Mouse (Mus musculus) hindbrain, embryonic 11.5 days (tissue): Measurements from ENCODE around the gene Itga8. TPM values are rescaled to one million over a fixed set of nuclear protein-coding genes. Genes with fewer than 3 reads are reported as not detected.
A peak's percentile ranks its signal among the peaks of the same experiment; 100 is the strongest.

Experiments
- ATAC-seq: fragments of 200-750 bp; cut with Nextera tagmentation; 2 replicates; pipeline ENCODE4 v1.8.0; 2017; ENCODE audit warnings: mild to moderate bottlenecking, moderate TSS enrichment, moderate library complexity; ENCODE audit not compliant: low FRiP score
- DNase-seq: peaks from one replicate; pipeline ENCODE4 v3.0.0-alpha.2; 2015; ENCODE audit warnings: low spot score
- H3K27ac ChIP-seq: fragments of 300-500 bp; sonication (generic); 2 replicates; pipeline ENCODE4 v1.5.1; 2014; ENCODE audit warnings: mild to moderate bottlenecking, low read depth, low read length
- H3K27me3 ChIP-seq: fragments of 300-500 bp; sonication (generic); 2 replicates; pipeline ENCODE4 v1.6.1; 2014; ENCODE audit warnings: mild to moderate bottlenecking, low read length, moderate library complexity, mixed read lengths; ENCODE audit not compliant: control insufficient read depth, insufficient read depth
- H3K36me3 ChIP-seq: fragments of 300-500 bp; sonication (generic); 2 replicates; pipeline ENCODE4 v1.6.1; 2014; ENCODE audit warnings: mild to moderate bottlenecking, low read length, moderate library complexity, mixed read lengths; ENCODE audit not compliant: control insufficient read depth, insufficient read depth
- H3K4me1 ChIP-seq: fragments of 300-500 bp; sonication (generic); replicated peaks from 2 replicates; pipeline ENCODE4 v1.6.1; 2014; ENCODE audit warnings: low read length, mixed read lengths; ENCODE audit not compliant: control insufficient read depth, insufficient read depth
- H3K4me2 ChIP-seq: fragments of 300-500 bp; sonication (generic); replicated peaks from 2 replicates; pipeline ENCODE4 v1.6.1; 2014; ENCODE audit warnings: mild to moderate bottlenecking, low read depth, low read length
- H3K4me3 ChIP-seq: fragments of 300-500 bp; sonication (generic); 2 replicates; pipeline ENCODE4 v1.5.1; 2014; ENCODE audit warnings: low read depth, low read length
- H3K9ac ChIP-seq: fragments of 300-500 bp; sonication (generic); 2 replicates; pipeline ENCODE4 v1.6.1; 2014; ENCODE audit warnings: low read depth, low read length
- H3K9me3 ChIP-seq: fragments of 300-500 bp; sonication (generic); 2 replicates; pipeline ENCODE4 v1.6.1; 2016; ENCODE audit warnings: low read length; ENCODE audit not compliant: control insufficient read depth
- WGBS: fragments of 180-500 bp; shearing (Covaris S2); extraction: QIAGEN DNeasy Blood & Tissue Kit; methylation state at CpG from one replicate; pipeline ENCODE4 v1.1.7; 2014; 5-methylcytosine and 5-hydroxymethylcytosine counted together
- polyA plus RNA-seq: library from polyadenylated mRNA; unstranded; fragments of >200 nt; fragmentation: Nextera tagmentation; extraction: Ambion mirVana; gene quantifications from 2 replicates; pipeline ENCODE4 v1.2.1, GENCODE M21; 2014

The Itga8 gene
- polyA plus RNA-seq, 1 experiment from 2014 or later, result 3.4 TPM

DNA sequence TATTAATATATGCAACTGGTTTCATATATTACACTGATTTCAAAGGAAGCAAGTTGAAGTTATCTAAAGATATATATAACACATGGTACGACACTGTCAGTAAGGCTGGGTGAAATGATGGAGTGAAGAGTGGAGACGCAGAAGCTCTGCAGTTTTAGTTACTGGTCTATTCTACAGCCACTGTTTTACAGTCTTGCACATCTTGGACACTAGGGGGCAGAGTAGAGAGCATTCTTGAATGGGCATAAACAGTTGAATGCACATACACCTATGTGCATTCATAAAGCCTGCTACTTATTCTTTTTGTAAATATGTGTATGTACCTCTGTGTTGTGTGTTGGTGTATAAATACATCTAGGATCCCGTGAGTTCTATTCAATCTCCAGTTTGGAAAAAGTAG is 141.2 kb downstream of the Itga8 start:
- Histone ChIP-seq H3K4me1 (no peaks in the 10 kb centered on the region), H3K4me2 (no peak overlapping the region), H3K27me3 (no peaks in the 10 kb centered on the region), H3K9me3 (no peaks in the 10 kb centered on the region), H3K4me3 (no peak overlapping the region), H3K27ac (no peak overlapping the region), H3K9ac (no peak overlapping the region), H3K36me3 (no peaks in the 10 kb centered on the region)
- ATAC-seq, result no peak
- peak; percentile 38 for DNase-seq
- 82% methylated on average over 3 of the region's 3 CpGs for WGBS

DNA sequence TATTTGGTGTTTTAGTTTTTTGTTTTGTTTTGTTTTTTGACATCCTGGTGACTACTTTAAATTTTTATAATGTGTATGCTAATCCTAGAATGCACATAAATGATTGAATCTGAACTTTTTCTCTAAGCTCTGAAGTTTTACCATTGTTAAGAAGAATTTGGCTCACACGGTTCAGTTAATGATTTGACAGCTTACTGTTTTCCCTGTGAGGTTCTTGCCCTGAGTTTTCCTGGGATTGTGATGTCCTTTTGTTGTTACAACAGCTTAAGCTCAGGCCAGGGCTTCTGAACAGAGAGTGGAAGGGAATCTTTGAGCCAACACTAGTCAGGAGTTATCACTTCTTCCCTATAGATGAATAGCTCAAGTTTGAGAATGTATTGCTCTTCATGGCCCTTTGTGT is 144.7 kb downstream of the Itga8 start:
- no peak for ATAC-seq
- DNase-seq, result no peak
- Histone ChIP-seq H3K4me1 (no peaks in the 10 kb centered on the region), H3K9me3 (no peaks in the 10 kb centered on the region), H3K9ac (no peak overlapping the region), H3K27ac (no peak overlapping the region), H3K4me3 (no peak overlapping the region), H3K27me3 (no peaks in the 10 kb centered on the region), H3K36me3 (no peaks in the 10 kb centered on the region), H3K4me2 (no peak overlapping the region)
- WGBS, result 33% methylated on average over 1 of the region's 1 CpGs

DNA sequence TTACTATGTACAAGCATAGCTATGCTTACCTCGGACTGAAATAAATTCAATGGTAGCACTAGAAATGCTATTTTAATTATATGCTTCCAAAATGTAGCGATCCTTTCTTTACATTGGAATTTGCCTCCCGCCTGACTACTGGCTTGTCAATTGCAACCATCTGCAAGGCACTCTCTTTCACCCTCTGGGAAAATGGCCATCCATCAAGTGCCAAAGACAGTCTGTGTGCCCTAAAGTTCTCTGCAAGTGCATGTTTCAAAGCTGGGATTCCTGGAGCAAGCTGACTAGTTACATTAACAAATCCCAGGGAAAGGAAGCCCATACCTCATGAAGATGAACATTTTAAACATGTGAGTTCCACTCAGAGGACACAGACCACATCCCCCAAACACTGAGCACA is 145.3 kb downstream of the Itga8 start:
- Histone ChIP-seq H3K4me1 (no peaks in the 10 kb centered on the region), H3K4me3 (no peak overlapping the region), H3K36me3 (no peaks in the 10 kb centered on the region), H3K27ac (no peak overlapping the region), H3K4me2 (no peak overlapping the region), H3K9me3 (no peaks in the 10 kb centered on the region), H3K9ac (no peak overlapping the region), H3K27me3 (no peaks in the 10 kb centered on the region)
- ATAC-seq (no peak), DNase-seq (no peak)
- WGBS, result 43% methylated on average over 3 of the region's 3 CpGs

DNA sequence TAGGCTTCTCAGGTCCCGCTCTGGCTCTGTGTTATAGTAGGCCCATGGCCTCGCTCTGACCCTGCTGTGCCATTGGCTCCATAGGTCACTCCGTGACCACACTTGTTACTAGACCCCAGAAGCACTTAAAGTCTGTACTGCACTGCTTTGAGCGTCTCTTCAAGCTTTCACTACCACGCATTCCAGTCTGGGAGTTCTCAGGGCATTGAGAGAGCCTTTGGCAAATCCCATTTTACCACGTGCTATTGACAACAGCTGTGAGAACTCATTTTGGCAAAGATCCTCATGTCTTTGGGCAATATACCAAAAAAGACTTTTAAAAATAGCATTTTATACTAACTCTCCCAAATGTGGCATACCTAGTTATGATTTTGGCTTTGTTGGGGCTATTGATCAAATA is 147.0 kb downstream of the Itga8 start:
- H3K9ac ChIP-seq, result no peak overlapping the region
- 86% methylated on average over 6 of the region's 6 CpGs for WGBS
- no peak overlapping the region for H3K27ac ChIP-seq
- no peaks in the 10 kb centered on the region for H3K27me3 ChIP-seq
- DNase-seq (no peak), ATAC-seq (no peak)
- H3K9me3 ChIP-seq, result no peaks in the 10 kb centered on the region
- H3K36me3 ChIP-seq, result no peaks in the 10 kb centered on the region
- no peak overlapping the region for H3K4me2 ChIP-seq
- no peak overlapping the region for H3K4me3 ChIP-seq
- no peaks in the 10 kb centered on the region for H3K4me1 ChIP-seq

DNA sequence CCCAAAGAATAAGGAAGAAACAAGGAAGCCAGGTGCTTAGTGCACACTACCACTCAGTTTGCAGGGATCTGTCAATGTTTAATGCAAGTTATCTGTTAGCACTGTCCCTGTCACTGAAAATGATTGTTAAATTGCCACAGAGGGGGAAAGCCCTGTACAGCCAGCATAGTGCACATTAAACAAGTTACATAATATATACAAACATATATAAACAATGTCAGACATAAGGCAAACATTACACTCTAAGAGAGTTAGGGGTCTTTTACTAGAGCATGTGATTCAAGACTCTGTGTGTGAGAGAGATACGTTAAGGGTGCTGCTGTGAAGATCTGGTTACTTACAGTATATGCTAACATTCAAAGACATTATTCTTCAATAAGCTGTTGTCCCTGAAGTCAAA is 148.2 kb downstream of the Itga8 start:
- 86% methylated on average over 1 of the region's 1 CpGs for WGBS
- H3K4me2 ChIP-seq, result no peak overlapping the region
- H3K4me1 ChIP-seq, result no peaks in the 10 kb centered on the region
- ATAC-seq (no peak), DNase-seq (no peak)
- no peaks in the 10 kb centered on the region for H3K36me3 ChIP-seq
- no peaks in the 10 kb centered on the region for H3K27me3 ChIP-seq
- H3K27ac ChIP-seq, result no peak overlapping the region
- no peak overlapping the region for H3K4me3 ChIP-seq
- no peaks in the 10 kb centered on the region for H3K9me3 ChIP-seq
- no peak overlapping the region for H3K9ac ChIP-seq

DNA sequence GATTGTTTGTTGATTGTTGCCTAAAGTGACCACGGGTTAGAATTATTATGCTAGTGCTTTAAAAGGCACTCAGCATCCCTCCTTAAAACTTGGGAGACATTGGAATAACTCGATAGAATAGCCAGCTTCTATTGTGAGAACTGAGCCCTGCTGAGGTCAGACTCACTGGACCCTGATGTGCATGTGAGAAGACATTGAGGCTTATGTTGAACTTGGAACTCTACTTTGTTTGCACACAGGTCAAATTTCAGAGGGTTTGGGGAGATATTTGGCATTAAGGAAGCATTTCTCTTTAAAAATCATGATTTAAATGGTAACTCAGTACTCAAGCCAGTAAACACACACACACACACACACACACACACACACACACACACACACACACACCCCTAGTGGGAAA is 153.8 kb downstream of the Itga8 start:
- no peak overlapping the region for H3K4me2 ChIP-seq
- no peaks in the 10 kb centered on the region for H3K36me3 ChIP-seq
- no peaks in the 10 kb centered on the region for H3K9me3 ChIP-seq
- WGBS, result 78% methylated on average over 2 of the region's 2 CpGs
- H3K9ac ChIP-seq, result no peak overlapping the region
- H3K4me1 ChIP-seq, result no peaks in the 10 kb centered on the region
- H3K27ac ChIP-seq, result no peak overlapping the region
- no peak overlapping the region for H3K4me3 ChIP-seq
- ATAC-seq (no peak), DNase-seq (no peak)
- H3K27me3 ChIP-seq, result no peaks in the 10 kb centered on the region

DNA sequence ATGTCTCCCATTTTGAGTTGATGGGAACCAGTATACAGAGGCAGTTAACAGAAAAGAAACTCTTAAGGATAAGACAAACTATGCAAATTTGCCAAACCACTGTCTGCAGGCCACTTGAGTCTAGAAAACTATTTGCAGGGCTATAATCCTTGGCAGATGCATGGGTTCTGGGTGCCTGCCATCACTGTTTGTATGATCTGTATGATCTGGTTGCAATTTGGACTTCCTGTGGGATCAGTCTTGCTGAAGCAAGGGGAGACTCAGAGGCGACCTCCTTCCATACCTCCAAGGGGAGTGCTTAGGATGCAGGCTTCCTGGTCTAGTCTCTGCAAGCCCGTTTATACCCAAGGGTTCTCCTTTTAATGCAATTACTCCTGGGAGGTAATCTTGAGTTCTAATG is 155.1 kb downstream of the Itga8 start:
- no peaks in the 10 kb centered on the region for H3K27me3 ChIP-seq
- no peak overlapping the region for H3K4me2 ChIP-seq
- DNase-seq (no peak), ATAC-seq (no peak)
- H3K27ac ChIP-seq, result no peak overlapping the region
- H3K4me3 ChIP-seq, result no peak overlapping the region
- no peaks in the 10 kb centered on the region for H3K9me3 ChIP-seq
- H3K9ac ChIP-seq, result no peak overlapping the region
- WGBS, result 61% methylated on average over 2 of the region's 2 CpGs
- no peaks in the 10 kb centered on the region for H3K4me1 ChIP-seq
- no peaks in the 10 kb centered on the region for H3K36me3 ChIP-seq

DNA sequence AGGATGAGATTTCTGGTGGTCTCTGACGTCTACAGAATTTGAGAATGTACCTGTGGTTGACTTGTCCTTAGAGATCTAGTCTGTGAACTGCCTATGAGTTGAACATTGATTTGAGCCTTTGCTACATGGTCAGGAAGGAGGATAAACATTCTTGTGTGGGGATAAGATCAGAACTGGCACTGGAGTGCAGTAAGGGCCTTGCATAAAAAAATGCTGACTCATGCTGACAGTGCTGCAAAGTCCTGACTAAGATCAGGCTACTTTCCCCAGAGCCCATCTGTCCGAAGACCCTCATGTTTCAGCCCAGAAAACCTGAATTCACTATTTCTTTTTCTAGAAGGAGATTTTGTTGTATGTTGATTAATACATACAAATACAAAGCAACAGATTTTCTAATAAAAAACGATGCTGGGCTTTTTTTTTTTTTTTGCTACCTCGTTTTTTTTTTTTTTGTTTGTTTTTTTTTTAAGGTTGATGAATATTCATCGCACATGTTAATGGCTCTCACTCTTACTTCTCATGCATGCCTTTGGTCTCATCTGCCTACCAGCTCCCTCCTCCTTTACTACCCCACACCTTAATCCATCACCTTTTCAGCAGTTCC is 162.9 kb downstream of the Itga8 start:
- H3K36me3 ChIP-seq, result no peaks in the 10 kb centered on the region
- H3K27me3 ChIP-seq, result no peaks in the 10 kb centered on the region
- H3K4me2 ChIP-seq, result no peak overlapping the region
- H3K27ac ChIP-seq, result no peak overlapping the region
- no peak overlapping the region for H3K9ac ChIP-seq
- ATAC-seq (no peak), DNase-seq (no peak)
- H3K9me3 ChIP-seq, result no peaks in the 10 kb centered on the region
- WGBS, result 81% methylated on average over 5 of the region's 5 CpGs
- H3K4me1 ChIP-seq, result no peaks in the 10 kb centered on the region
- H3K4me3 ChIP-seq, result no peak overlapping the region

DNA sequence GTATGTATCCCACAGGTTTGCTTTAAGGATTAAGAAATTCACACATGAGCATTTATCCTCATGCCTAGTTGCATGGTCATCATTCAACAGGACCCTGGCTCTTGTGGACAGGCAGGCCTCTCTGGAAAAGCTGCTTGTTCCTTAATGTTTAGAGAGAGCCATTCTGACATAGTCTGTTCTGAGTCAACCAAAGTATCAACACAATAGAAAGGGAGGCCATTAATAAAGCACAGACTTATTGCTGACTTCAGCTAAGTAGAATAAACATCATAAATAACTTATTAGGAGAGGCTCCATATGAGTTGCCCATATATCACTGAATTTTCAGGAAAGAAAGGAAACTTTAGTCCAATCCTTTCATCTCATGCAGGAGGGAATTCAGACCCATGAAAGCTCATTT is 175.1 kb downstream of the Itga8 start:
- H3K27me3 ChIP-seq, result no peaks in the 10 kb centered on the region
- no peak overlapping the region for H3K4me2 ChIP-seq
- no peak overlapping the region for H3K27ac ChIP-seq
- no peak overlapping the region for H3K9ac ChIP-seq
- H3K4me1 ChIP-seq, result no peaks in the 10 kb centered on the region
- no peaks in the 10 kb centered on the region for H3K36me3 ChIP-seq
- ATAC-seq (no peak), DNase-seq (no peak)
- no peaks in the 10 kb centered on the region for H3K9me3 ChIP-seq
- no peak overlapping the region for H3K4me3 ChIP-seq
